Mouse (Mus musculus) forebrain, embryonic 11.5 days (tissue): ENCODE measurements at regions not wholly inside any gene's neighbourhood (a gene's known extent, or its start where the extent isn't known, plus 50 kb on each side); places are given as distances from the start of the nearest gene placed in this dataset.

Source experiments
- ATAC-seq: fragments of 200-750 bp; cut with Nextera tagmentation; replicated peaks from 2 replicates; pipeline ENCODE4 v1.8.0; 2017; ENCODE audit warnings: moderate TSS enrichment; ENCODE audit not compliant: low FRiP score
- DNase-seq: peaks from one replicate; pipeline ENCODE4 v3.0.0-alpha.2; 2017; ENCODE audit warnings: low spot score
- H3K27ac ChIP-seq: fragments of 300-500 bp; sonication (generic); 2 replicates; pipeline ENCODE4 v1.5.1; 2014; ENCODE audit warnings: low read depth, low read length
- H3K27me3 ChIP-seq: fragments of 300-500 bp; sonication (generic); 2 replicates; pipeline ENCODE4 v1.6.1; 2014; ENCODE audit warnings: mild to moderate bottlenecking, low read length, mixed read lengths; ENCODE audit not compliant: control insufficient read depth, insufficient read depth
- H3K36me3 ChIP-seq: fragments of 300-500 bp; sonication (generic); 2 replicates; pipeline ENCODE4 v1.6.1; 2014; ENCODE audit warnings: mild to moderate bottlenecking, low read length, moderate library complexity, mixed read lengths; ENCODE audit not compliant: control insufficient read depth, insufficient read depth
- H3K4me1 ChIP-seq: fragments of 300-500 bp; sonication (generic); replicated peaks from 2 replicates; pipeline ENCODE4 v1.6.1; 2014; ENCODE audit warnings: low read length, mixed read lengths; ENCODE audit not compliant: control insufficient read depth, insufficient read depth
- H3K4me2 ChIP-seq: fragments of 300-500 bp; sonication (generic); 2 replicates; pipeline ENCODE4 v1.6.1; 2014; ENCODE audit warnings: low read depth, mild to moderate bottlenecking, low read length, moderate library complexity, mixed read lengths; ENCODE audit not compliant: severe bottlenecking
- H3K4me3 ChIP-seq: fragments of 300-500 bp; sonication (generic); 2 replicates; pipeline ENCODE4 v1.5.1; 2014; ENCODE audit warnings: low read depth, low read length
- H3K9ac ChIP-seq: fragments of 300-500 bp; sonication (generic); 2 replicates; pipeline ENCODE4 v1.6.1; 2014; ENCODE audit warnings: low read length
- H3K9me3 ChIP-seq: fragments of 300-500 bp; sonication (generic); 2 replicates; pipeline ENCODE4 v1.6.1; 2016; ENCODE audit warnings: low read length, mixed read lengths; ENCODE audit not compliant: control insufficient read depth
- WGBS: fragments of 180-500 bp; shearing (Covaris S2); extraction: QIAGEN DNeasy Blood & Tissue Kit; methylation state at CpG from one replicate; pipeline ENCODE4 v1.1.7; 2014; 5-methylcytosine and 5-hydroxymethylcytosine counted together

- H3K4me3 ChIP-seq, result no peak overlapping the region
- ATAC-seq (no peak), DNase-seq (no peak)
- H3K9ac ChIP-seq, result no peak overlapping the region
- no peak overlapping the region for H3K4me2 ChIP-seq
- H3K27ac ChIP-seq, result no peak overlapping the region
- no peaks in the 10 kb centered on the region for H3K4me1 ChIP-seq
- no peaks in the 10 kb centered on the region for H3K36me3 ChIP-seq
- H3K27me3 ChIP-seq, result no peaks in the 10 kb centered on the region
- no peaks in the 10 kb centered on the region for H3K9me3 ChIP-seq
- 68% methylated on average over 5 of the region's 5 CpGs for WGBS
Measured at GRCm38 (mm10) chr14:106318767-106319166, 212.8 kb downstream of the Trim52 start.

DNA sequence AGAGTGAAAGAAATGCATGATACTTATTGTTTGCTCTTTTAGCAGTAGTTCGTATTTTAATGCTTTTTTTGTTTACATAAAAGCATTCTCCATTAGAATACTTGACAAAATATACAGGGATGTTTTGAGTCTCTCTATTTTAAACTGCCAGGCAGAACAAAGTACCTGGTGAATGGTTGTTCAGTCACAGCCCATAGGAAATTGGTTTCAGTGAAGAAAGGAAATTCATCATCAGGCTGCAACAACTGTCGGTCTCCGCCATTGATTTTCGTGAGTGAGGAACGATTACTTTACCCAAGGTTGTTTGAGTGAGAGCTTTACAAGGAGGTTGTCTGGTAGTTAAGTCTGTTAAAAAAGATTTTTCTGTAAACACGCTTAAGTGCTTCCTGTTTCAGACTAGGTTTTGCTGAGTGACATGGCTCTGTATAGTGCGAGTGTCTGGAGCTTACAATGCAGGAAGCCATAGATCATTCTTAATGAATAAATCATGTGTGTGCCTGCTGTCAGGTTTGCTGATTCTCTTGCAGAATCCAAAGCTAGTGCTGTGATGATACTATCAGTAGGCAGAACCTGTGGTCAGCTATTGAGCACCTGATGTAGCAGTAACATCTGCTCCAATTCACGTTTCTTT is 221.8 kb downstream of the Trim52 start:
- no peak for DNase-seq
- no peak overlapping the region for H3K4me3 ChIP-seq
- no peak overlapping the region for H3K9ac ChIP-seq
- 89% methylated on average over 8 of the region's 8 CpGs for WGBS
- H3K36me3 ChIP-seq, result no peaks in the 10 kb centered on the region
- ATAC-seq, result no peak
- H3K27ac ChIP-seq, result no peak overlapping the region
- H3K9me3 ChIP-seq, result no peaks in the 10 kb centered on the region
- H3K27me3 ChIP-seq, result no peaks in the 10 kb centered on the region
- no peaks in the 10 kb centered on the region for H3K4me1 ChIP-seq
- no peak overlapping the region for H3K4me2 ChIP-seq

DNA sequence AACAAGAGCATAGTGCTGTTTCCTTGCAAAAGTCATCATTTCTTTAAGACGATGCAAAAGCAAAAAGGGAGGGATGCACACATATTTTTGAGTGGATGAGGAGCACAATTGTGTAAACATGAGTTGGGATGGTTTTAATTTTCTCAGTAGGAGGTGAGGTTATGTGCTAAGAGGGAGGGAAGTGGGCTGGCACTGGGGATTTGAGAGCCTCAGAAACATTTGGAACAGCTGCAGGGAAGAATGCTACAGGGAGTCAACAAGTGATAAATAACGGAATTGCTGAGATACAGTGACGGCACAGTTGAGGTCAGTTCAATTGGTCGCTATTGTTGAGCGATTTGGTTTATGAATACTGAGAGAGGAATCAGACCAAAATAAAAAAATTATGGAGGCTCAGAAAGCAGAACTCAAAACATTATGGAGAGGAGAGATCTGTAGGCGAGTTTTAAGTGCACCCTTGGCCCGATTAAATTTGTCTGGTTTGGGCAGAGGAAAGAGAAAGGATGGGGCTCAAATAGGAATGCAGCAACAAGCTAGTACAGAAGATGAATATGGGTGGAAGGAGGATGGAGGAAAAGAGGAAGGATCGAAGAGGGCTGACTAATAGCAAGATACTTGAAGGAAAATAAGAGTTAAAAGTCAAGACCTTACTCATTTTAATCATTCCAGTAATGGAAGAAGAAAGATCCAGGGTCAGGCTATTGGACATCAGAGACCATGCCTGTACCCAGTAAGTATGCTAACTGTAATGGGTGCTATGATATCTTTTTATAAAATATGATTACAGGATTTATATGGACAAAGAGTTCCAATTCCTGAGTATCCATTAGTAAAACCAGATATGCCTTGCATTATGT is 259.0 kb downstream of the Trim52 start:
- H3K4me3 ChIP-seq, result no peak overlapping the region
- no peaks in the 10 kb centered on the region for H3K4me1 ChIP-seq
- DNase-seq (no peak), ATAC-seq (no peak)
- no peak overlapping the region for H3K27ac ChIP-seq
- H3K4me2 ChIP-seq, result no peak overlapping the region
- H3K9me3 ChIP-seq, result no peaks in the 10 kb centered on the region
- H3K9ac ChIP-seq, result no peak overlapping the region
- H3K27me3 ChIP-seq, result no peaks in the 10 kb centered on the region
- H3K36me3 ChIP-seq, result no peaks in the 10 kb centered on the region
- WGBS, result 72% methylated on average over 8 of the region's 8 CpGs

GRCm38 (mm10) chr14:106365624-106366118 is 259.7 kb downstream of the Trim52 start:
- no peak overlapping the region for H3K4me3 ChIP-seq
- ATAC-seq (no peak), DNase-seq (no peak)
- no peak overlapping the region for H3K9ac ChIP-seq
- H3K27ac ChIP-seq, result no peak overlapping the region
- no peaks in the 10 kb centered on the region for H3K36me3 ChIP-seq
- H3K27me3 ChIP-seq, result no peaks in the 10 kb centered on the region
- 71% methylated on average over 3 of the region's 3 CpGs for WGBS
- H3K9me3 ChIP-seq, result no peaks in the 10 kb centered on the region
- H3K4me2 ChIP-seq, result no peak overlapping the region
- H3K4me1 ChIP-seq, result no peaks in the 10 kb centered on the region

DNA sequence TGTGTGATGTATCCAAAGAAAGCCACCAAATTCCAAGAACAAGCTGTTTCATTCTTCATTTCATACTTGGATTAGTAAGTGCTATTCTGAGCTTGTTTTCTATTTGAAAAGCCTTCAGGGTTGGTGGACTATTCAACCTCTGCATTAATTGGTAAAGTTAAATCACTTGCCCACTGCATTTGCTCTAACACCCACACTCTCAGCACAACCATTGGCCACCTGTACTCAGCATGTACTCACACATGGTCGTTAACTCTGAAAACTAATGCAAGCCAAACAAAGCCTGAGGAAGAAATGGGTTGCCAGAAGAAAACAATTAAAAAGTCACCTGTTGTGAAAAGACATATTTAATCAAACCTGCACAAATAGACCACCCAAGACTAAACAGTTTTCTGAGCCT is 267.5 kb downstream of the Trim52 start:
- no peak overlapping the region for H3K4me2 ChIP-seq
- no peak overlapping the region for H3K4me3 ChIP-seq
- H3K4me1 ChIP-seq, result 0 out of 2 replicates have a peak, but pooled peaks cover 2% of the 10 kb centered on the region
- H3K9ac ChIP-seq, result no peak overlapping the region
- no peaks in the 10 kb centered on the region for H3K27me3 ChIP-seq
- no peak overlapping the region for H3K27ac ChIP-seq
- 13% methylated on average over 1 of the region's 1 CpGs for WGBS
- DNase-seq, result no peak
- ATAC-seq, result peak; percentile 88
- H3K36me3 ChIP-seq, result no peaks in the 10 kb centered on the region
- no peaks in the 10 kb centered on the region for H3K9me3 ChIP-seq

DNA sequence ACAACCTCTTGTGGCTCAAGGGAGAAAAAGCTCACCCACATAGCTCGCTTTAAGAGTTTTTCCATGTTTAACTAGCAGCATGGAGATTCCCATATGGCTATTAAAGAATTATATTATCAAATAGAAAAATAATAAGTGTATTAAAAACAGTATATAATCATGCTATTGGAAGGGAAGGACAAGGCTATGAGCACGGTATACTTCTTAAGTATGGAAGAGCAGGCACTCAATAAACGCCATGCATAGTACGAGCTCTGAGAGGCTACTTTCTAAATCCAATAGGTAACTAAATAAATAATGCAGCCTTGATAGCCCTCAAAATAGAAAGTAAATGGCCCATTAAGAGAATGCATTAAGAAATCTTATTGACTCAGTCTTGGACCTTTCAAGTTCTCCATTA is 273.6 kb downstream of the Trim52 start:
- Histone ChIP-seq H3K4me1 (no peaks in the 10 kb centered on the region), H3K36me3 (no peaks in the 10 kb centered on the region), H3K27me3 (no peaks in the 10 kb centered on the region), H3K4me3 (no peak overlapping the region), H3K9me3 (no peaks in the 10 kb centered on the region), H3K27ac (no peak overlapping the region), H3K9ac (no peak overlapping the region), H3K4me2 (no peak overlapping the region)
- DNase-seq (no peak), ATAC-seq (no peak)
- WGBS, result 85% methylated on average over 4 of the region's 4 CpGs

- ATAC-seq (no peak), DNase-seq (no peak)
- Histone ChIP-seq H3K27me3 (no peaks in the 10 kb centered on the region), H3K36me3 (no peaks in the 10 kb centered on the region), H3K27ac (no peak overlapping the region), H3K9me3 (no peaks in the 10 kb centered on the region), H3K4me3 (no peak overlapping the region), H3K4me1 (no peaks in the 10 kb centered on the region), H3K4me2 (no peak overlapping the region), H3K9ac (no peak overlapping the region)
- 88% methylated on average over 3 of the region's 3 CpGs for WGBS
Measured at GRCm38 (mm10) chr14:106387671-106388070, 281.7 kb downstream of the Trim52 start.

- ATAC-seq (no peak), DNase-seq (no peak)
- Histone ChIP-seq H3K9ac (no peak overlapping the region), H3K4me3 (no peak overlapping the region), H3K4me1 (no peaks in the 10 kb centered on the region), H3K36me3 (no peaks in the 10 kb centered on the region), H3K4me2 (no peak overlapping the region), H3K27me3 (no peaks in the 10 kb centered on the region), H3K27ac (no peak overlapping the region), H3K9me3 (no peaks in the 10 kb centered on the region)
- WGBS, result 95% methylated on average over 9 of the region's 9 CpGs
Measured at GRCm38 (mm10) chr14:106390546-106390945, 284.5 kb downstream of the Trim52 start.
